Mouse (Mus musculus) lung, postnatal 36 days (tissue): ENCODE measurements at regions not wholly inside any gene's neighbourhood (a gene's known extent, or its start where the extent isn't known, plus 50 kb on each side); places are given as distances from the start of the nearest gene placed in this dataset.
A peak's percentile ranks its signal among the peaks of the same experiment; 100 is the strongest.

Experiments used
- DNase-seq: peaks from one replicate; pipeline ENCODE4 v3.0.0; 2022; ENCODE audit warnings: mixed read lengths

DNA sequence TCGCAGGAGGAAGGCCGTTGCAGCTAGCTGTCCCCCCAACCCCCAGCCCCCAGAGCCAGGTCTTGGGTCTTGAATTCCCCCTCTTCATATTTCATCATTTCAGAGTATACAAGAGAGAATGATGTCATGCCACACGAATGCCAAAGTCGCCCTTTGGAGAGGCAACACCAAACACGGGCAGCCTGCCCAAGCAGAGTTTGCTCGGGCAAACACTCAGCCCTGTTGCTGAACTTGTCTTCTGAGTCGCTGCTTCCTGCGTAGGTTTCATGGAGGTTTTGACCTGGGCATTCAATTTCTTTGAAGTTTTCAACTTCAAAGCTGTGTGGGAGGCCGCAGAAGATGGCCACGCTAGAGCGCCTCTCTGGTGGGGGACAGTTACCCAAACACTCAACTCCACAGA lies 72.8 kb upstream of the Slc45a1 start:
- DNase-seq, result peak; percentile 94

DNA sequence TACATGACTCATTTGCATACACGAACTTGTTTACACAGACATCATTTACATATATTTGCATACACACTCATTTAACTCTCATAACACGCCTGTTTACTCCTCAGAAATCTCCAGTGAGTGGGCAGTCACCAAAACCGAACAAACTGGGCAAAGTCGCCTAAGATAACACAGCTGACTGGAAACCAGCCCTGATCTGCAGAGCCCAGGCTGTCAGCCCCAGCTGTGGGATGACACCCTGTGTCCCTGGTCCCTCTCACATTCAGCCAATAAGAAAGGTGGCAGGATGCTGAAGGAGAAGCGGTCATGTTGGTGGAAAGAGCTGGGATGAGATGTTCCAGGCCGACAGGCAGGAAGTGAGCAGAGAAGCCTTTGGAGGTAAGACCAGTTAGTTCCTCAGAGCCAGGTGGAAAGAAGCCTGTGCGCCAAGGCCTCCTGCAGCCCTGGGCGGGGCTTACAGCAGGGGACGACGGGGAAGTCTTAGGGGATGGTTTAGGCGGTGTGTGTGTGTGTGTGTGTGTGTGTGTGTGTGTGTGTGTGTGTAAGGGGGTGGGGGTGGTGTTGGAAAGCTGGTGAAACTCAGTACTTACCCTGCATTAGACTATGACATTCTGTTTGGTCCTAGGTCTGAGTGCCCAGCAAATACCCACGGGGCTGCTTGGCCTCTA lies 69.8 kb upstream of the Slc45a1 start:
- no peak for DNase-seq

DNA sequence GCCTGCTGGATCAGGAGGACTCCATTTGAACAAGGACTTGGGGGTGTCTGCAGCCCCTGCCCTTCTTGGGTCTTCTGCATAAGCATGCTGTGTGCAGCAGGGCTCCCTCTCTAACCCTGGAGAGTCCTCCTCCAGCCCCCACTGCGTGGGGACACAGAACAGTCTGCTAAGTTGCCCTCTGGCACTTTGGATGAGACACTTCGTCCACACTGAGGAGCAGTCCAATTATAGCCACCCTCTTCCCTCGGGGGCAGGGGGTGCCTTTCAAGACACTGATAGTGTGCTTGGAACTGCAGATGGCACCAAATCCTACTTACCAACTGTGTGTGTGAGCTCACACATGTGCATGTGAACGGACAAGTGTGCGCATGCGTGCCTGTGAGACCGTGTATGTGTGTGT lies 65.9 kb upstream of the Slc45a1 start:
- no peak for DNase-seq

DNA sequence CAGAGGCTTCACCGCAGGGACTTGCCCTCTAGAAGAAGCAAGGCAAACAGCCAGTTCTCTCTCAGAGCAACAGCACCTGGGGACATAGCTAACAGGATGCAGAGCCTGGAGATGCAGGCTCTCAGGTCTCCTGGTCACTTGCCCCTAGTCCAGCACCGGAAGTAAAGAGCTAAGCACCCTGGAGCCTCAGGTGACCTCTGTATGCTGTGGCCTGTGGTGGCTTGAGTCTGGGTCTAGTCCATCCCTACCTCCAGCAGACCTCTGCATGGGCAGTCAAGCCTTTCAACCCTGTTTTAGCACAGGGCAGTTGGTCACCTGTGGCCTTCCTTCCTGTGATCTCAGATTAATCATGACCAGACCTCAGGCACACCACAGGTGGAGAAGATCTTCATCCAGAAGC lies 63.1 kb upstream of the Slc45a1 start:
- DNase-seq, result no peak

DNA sequence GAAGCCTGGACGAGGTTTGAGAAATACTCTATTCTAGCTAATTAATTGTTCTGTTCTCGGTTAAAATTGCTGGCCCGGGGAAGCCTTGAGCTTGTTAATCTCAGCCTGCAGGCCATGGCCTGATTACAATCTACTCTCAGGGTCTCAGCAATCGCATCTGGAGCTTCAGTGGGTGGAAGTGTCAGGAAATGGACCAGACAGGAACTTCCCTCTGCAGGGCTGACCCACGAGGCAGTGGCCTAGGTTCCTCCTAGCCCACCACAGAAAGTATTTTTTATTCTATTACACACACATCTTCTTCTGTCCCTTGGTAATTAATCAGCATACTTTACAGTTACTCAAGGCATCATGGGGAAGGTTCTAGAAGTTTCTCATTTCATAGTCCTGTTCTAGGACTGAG lies 61.3 kb upstream of the Slc45a1 start:
- DNase-seq, result no peak

DNA sequence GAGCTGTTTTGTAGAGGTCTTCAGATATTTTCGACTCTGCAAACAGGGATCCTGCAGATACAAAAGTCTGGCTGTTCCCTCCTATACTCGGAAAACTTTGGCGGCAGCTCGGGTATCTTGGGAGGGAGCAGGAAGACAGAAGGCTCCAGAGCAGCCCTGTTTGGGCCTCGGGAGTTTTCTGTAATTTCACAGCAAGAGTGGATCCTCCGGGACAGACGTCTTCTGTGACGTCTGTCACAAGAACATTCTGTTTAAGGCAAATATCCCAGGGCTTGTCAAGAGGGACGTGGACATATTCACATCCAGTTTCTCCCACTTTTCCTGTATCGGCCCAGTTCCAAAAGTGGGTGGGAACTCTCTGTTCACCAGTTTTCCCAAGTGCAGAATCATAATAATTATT lies 60.9 kb upstream of the Slc45a1 start:
- no peak for DNase-seq

DNA sequence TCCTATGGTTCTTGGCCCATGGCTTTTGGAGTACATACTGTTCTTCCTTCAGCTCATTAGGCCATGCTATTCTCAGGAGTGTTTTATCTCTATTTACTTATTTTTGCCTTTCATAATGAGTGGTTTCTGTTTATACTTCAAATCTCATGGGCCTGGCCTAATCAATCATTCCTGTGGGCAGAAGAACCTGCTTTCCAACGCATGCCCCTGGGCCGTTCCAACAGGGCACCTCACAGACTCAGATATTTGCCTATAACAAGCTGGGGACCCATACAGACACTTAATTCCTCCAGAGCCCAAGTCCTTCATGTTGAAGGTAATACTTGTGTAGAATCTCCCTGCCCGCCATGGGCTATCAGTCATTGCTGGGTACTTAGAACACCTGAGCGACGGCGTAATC lies 59.7 kb upstream of the Slc45a1 start:
- DNase-seq, result no peak

DNA sequence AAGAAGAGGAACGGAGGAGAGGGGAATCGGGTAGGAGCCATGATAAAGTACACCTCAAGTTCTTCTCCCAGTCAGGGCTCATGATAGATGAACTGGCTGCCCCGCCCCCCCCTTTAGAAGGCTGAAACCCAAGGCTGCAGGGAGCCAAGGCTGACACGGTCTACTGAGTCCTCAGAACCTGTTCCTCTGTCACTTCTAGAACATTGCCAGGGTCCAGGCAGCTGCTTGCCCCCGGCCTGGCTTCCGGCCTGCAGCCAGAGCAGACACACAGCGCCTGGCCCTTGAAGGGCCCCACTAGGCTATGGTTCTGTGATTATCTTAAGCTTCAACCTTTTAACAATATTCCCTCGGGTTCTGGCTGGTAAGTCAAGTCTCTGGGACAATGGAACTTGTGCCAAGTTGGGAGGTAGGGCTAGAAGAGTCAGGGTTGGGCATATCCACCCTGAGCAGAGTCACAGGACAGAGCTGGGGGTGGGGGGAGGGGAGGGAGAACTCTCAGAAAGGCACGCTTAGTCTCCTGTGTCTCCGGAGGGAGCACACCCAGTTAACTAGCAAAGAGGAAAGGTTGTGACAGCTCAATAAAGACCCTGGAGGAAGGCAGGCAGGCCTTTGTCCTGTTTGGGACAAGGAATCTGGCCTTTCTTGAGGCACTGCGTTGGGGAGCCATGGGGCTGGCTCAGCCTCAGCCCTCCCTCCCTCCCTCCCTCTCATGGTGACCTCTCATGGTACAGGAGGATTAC lies 57.6 kb upstream of the Slc45a1 start:
- DNase-seq, result no peak

DNA sequence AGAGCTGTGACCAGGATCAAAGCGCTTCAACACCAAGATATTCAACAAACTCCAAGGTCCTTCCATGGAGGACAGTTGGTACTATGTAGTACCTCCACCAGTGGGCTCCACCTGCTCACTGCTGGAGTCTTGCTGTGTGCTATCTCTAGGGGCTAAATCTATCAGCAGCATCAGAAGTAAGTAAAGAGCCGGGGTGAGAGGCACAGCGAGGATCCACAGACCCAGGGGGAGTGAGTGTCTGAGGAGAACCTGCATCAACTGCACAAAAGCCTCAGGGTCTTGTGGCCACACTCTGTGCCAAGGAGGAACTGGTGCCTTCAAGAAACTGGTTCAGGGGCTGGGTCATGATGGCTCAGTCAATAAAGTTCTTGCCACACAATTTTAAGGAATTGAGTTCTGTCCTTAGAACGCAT lies 56.6 kb upstream of the Slc45a1 start:
- peak; percentile 39 for DNase-seq

DNA sequence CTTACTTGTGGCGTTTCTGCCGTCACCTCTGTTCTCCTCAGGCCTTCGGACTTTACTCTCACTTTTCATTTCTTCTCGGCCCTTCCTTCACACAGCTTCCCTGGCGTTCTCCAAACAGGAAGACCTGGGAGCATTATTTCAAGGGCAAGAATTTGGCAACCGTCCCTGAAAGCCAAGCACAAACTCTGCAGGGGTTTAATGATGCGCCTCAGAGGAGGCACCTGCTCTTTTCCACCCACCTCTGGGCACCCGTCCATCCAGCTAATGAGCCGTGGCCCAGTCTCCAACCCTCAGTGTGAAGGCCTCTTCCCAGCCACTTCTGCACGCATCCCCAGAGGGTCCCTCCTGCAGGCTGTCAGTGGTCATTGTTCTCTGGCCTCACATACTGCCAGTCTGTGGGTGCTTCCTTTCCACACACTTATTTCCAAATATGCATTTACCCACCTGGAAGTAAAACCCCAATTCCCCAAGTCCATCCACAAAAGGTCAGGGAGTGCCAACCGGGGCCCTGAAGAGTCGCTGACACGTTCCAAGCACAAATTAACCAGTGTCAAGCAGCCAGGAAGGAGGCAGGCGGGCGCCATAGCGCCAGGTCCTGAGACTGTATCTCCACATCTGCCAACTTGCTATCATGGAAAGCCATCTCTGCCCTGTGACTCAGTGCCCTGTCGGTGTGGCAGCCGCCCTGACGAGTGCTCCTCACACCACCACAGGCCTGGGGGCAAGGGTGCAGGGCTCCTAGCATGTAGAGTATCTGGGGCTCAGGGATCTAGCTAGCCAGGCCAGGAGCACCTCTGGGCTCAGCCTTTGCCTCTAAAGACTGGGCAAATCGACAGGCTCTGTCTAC lies 56.0 kb upstream of the Slc45a1 start:
- DNase-seq, result peak; percentile 61

DNA sequence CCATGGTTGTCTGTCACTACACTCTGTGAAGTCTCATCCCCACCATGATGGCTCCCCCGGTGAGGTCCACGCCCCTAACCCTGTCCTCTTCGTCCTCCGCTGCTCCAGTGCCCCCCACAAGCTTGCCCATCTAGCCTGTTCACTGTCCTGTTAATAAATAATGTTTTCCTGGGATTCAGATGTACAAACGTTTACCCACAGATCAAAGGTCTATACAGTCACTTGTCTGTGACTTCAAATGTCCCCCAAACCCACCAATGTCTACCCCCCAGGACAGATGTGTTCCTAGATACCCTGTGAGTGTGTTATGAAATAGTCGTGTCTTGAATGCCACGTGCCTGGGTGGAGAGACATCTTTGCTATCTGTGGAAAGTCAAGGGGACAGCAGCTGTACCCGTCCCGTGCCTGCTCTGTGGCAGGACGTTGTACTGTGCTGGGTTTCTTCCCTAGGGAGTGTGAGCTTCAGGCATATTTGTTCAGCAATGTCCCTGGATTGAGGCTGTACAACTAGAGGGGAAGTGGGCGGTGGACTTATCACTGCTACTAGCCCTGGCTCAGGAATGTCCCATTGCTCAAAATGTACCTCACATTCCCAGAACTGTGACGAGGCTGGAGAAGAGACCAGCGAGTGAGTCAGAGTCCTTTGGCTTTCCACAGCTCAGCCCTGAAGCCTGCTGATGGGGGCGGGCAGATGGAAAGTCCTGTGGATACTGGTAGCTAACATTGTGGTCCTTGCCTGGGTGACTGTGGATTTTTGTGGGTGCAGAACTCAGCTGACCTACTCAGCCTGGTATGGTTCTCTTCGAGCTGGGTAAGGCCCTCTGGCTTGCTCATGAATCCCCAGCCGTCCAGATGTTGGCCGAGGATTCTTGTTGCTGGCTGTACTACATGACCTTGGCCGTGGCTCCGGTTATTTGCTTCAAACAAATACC lies 55.1 kb upstream of the Slc45a1 start:
- peak; percentile 75 for DNase-seq

DNA sequence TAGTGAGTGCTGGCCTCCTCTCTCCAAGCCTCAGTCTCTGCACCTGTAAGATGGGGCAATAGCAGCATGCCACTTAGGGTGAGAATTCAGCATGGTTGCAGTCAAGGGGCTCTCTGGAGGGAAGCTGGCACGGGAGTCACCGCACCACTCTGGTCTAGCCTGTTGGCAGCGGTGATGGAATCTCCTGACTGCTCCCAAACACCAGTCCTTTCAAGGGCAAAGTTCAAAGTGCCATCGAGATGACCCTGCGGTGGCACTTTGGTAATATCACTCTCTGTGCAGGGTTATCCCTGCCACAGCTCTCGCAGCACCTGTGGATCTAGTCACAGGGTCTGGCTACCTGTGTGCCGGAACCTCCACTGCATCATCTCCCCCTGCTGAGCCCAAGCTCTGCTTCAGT lies 54.3 kb upstream of the Slc45a1 start:
- DNase-seq, result no peak

DNA sequence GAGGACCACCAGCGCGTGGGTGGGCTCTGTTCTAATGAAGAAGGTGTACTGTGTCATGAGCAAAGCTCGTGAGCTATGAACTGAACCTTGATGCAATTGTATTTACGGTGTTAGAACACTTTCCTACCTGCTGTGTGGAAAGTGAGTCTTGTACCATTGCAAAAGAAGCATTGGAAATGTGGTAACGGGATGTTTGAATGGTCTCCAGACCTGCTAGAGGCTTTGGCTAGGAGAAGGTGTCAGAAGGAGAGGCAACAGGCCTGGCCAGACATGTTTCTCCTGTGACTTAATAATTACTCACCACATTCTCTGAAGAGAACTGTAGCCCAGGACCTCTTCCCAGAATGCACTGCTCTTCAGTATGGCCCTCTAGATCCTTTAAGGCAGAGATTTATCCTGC lies 51.3 kb upstream of the Slc45a1 start:
- DNase-seq, result peak; percentile 33
